Mouse (Mus musculus) ES-E14 (cell line): Measurements from ENCODE around the gene Lhcgr. TPM values are rescaled to one million over a fixed set of nuclear protein-coding genes. Genes with fewer than 3 reads are reported as not detected.

ENCODE experiments used
- DNase-seq: peaks from one replicate; pipeline ENCODE4 v3.0.0-alpha.2; 2013; ENCODE audit warnings: low read depth, low spot score
- H3K27ac ChIP-seq: 2 replicates; pipeline ENCODE4 v1.5.1; 2012; ENCODE audit warnings: low read depth, mild to moderate bottlenecking, low read length, moderate library complexity, mixed read lengths; ENCODE audit not compliant: poor library complexity, insufficient read depth, severe bottlenecking
- H3K36me3 ChIP-seq: 2 replicates; pipeline ENCODE4 v1.6.1; 2012; ENCODE audit warnings: mild to moderate bottlenecking, low read length, moderate library complexity, mixed read lengths; ENCODE audit not compliant: control insufficient read depth, poor library complexity, insufficient read depth, severe bottlenecking
- H3K4me1 ChIP-seq, 2 experiments: fragments of 150-350 bp in 1 of 2; sonication (generic) in 1 of 2; 2 replicates each; pipeline ENCODE4 v1.6.1; 2012; ENCODE audit warnings: low read length in 2 of 2, mild to moderate bottlenecking in 1 of 2, mixed read lengths in 1 of 2; ENCODE audit not compliant: control insufficient read depth in 2 of 2, insufficient read depth in 2 of 2, poor library complexity in 1 of 2
- H3K4me3 ChIP-seq, 2 experiments: fragments of 150-350 bp in 1 of 2; sonication (generic) in 1 of 2; 2 replicates each; pipeline ENCODE4 v1.5.1; 2012; ENCODE audit warnings: low read length in 2 of 2, low read depth in 1 of 2, mild to moderate bottlenecking in 1 of 2, mixed read lengths in 1 of 2; ENCODE audit not compliant: insufficient read depth in 1 of 2, poor library complexity in 1 of 2, severe bottlenecking in 1 of 2
- H3K9ac ChIP-seq: 2 replicates; pipeline ENCODE4 v1.6.1; 2012; ENCODE audit warnings: low read depth, mild to moderate bottlenecking, low read length, mixed read lengths; ENCODE audit not compliant: poor library complexity, insufficient read depth, severe bottlenecking
- H3K9me3 ChIP-seq: fragments of 150-350 bp; sonication (generic); 2 replicates; pipeline ENCODE4 v1.6.1; 2012; ENCODE audit warnings: low read depth, mild to moderate bottlenecking, low read length; ENCODE audit not compliant: control insufficient read depth, insufficient read depth
- CHD2 ChIP-seq: IDR thresholded peaks from 2 replicates; pipeline ENCODE4 v1.6.1; 2014; ENCODE audit warnings: mild to moderate bottlenecking, low read depth, low read length, inconsistent platforms
- HCFC1 ChIP-seq: IDR thresholded peaks from 2 replicates; pipeline ENCODE4 v1.6.1; 2012; ENCODE audit warnings: low read length, inconsistent platforms, borderline replicate concordance; ENCODE audit not compliant: insufficient read depth
- MAFK ChIP-seq: IDR thresholded peaks from 2 replicates; pipeline ENCODE4 v1.6.1; 2014; ENCODE audit warnings: mild to moderate bottlenecking, low read depth, low read length, inconsistent platforms; ENCODE audit not compliant: insufficient read depth
- ZC3H11A ChIP-seq: IDR thresholded peaks from 2 replicates; pipeline ENCODE4 v1.6.1; 2012; ENCODE audit warnings: low read depth, mild to moderate bottlenecking, inconsistent platforms, low read length, borderline replicate concordance
- ZNF384 ChIP-seq: IDR thresholded peaks from 2 replicates; pipeline ENCODE4 v1.6.1; 2012; ENCODE audit warnings: low read depth, low read length, inconsistent platforms
- in situ Hi-C, 2 experiments: fragments of 600-800 bp; cut with MboI; formaldehyde crosslinking; loops; one replicate each; pipeline ENCODE4 v1.15.1; 2025; ENCODE audit warnings: low sequenced_read_pairs in 2 of 2, inconsistent platforms in 1 of 2; ENCODE audit not compliant: unreplicated experiment in 2 of 2
- total RNA-seq: library from RNA; depleted of rRNA; stranded (reverse); fragments of 300-350 nt; gene quantifications from 2 replicates; pipeline ENCODE4 v1.2.3, GENCODE M21; 2012

Gene Lhcgr
- total RNA-seq, 1 experiment, result not detected

GRCm38 (mm10) chr17:88752827-88753471 is 38.8 kb downstream of the Lhcgr start:
- Histone ChIP-seq H3K4me3 (no peak overlapping the region), H3K9ac (no peak overlapping the region), H3K36me3 (no peaks in the 10 kb centered on the region), H3K4me1 (peaks cover 0 to 12% of the 10 kb centered on the region in 2 experiments; a peak in 2 of 4 replicates), H3K27ac (no peak overlapping the region), H3K9me3 (no peaks in the 10 kb centered on the region)
- DNase-seq, result peak; percentile 58
- TF ChIP-seq CHD2 (no peak), ZC3H11A (0 out of 2 replicates have a peak, but pooled peaks have one; percentile 9)
- in situ Hi-C loops, result loop anchor here in 1 of 2 experiments (5.0 kb wide), 1 partner anchor 101 kb away; no protein-coding TSS in a partner anchor

- no peak for DNase-seq
- peaks cover 0 to 8% of the 10 kb centered on the region in 2 experiments; a peak in 2 of 4 replicates for H3K4me1 ChIP-seq
- no peak for TF ChIP-seq ZNF384
- no peak for TF ChIP-seq MAFK
- no peak for TF ChIP-seq ZC3H11A
- no peak for TF ChIP-seq HCFC1
- TF ChIP-seq CHD2, result no peak
- no peaks in the 10 kb centered on the region for H3K36me3 ChIP-seq
- H3K9me3 ChIP-seq, result no peaks in the 10 kb centered on the region
- no peak overlapping the region for H3K27ac ChIP-seq
- H3K4me3 ChIP-seq, result no peak overlapping the region
- in situ Hi-C loops, result loop anchor here in 1 of 2 experiments (5.0 kb wide), 1 partner anchor 97 kb away; no protein-coding TSS in a partner anchor
- H3K9ac ChIP-seq, result no peak overlapping the region
Measured at GRCm38 (mm10) chr17:88749646-88750045, 42.1 kb downstream of the Lhcgr start.

- no peaks in the 10 kb centered on the region for H3K9me3 ChIP-seq
- in situ Hi-C loops, result no loop called here
- no peak for TF ChIP-seq MAFK
- no peak for TF ChIP-seq CHD2
- TF ChIP-seq ZNF384, result no peak
- no peak for TF ChIP-seq ZC3H11A
- no peak for TF ChIP-seq HCFC1
Measured at GRCm38 (mm10) chr17:88706231-88706649, 85.5 kb downstream of the Lhcgr start.

GRCm38 (mm10) chr17:88703112-88703511 is 88.7 kb downstream of the Lhcgr start:
- H3K4me3 ChIP-seq, result no peak overlapping the region
- H3K9me3 ChIP-seq, result no peaks in the 10 kb centered on the region
- in situ Hi-C loops, result no loop called here
- peaks cover 0 to 13% of the 10 kb centered on the region in 2 experiments; a peak in 1 of 4 replicates for H3K4me1 ChIP-seq
- H3K9ac ChIP-seq, result no peak overlapping the region
- no peak for TF ChIP-seq MAFK
- TF ChIP-seq ZNF384, result no peak
- no peak for TF ChIP-seq ZC3H11A
- no peak for TF ChIP-seq HCFC1
- no peak for TF ChIP-seq CHD2
- H3K27ac ChIP-seq, result no peak overlapping the region
- no peak for DNase-seq
- no peaks in the 10 kb centered on the region for H3K36me3 ChIP-seq

More at GRCm38 (mm10) chr17:88706231-88706649, 85.5 kb downstream of the Lhcgr start:
- no peaks in the 10 kb centered on the region for H3K36me3 ChIP-seq
- peaks cover 0 to 13% of the 10 kb centered on the region in 2 experiments; a peak in 1 of 4 replicates for H3K4me1 ChIP-seq
- no peak overlapping the region for H3K4me3 ChIP-seq
- no peak overlapping the region for H3K9ac ChIP-seq
- peak overlapping the region; percentile 46 for H3K27ac ChIP-seq
- peak; percentile 60 for DNase-seq

- TF ChIP-seq ZC3H11A (no peak), HCFC1 (no peak), CHD2 (no peak), MAFK (no peak), ZNF384 (no peak)
- no peak for DNase-seq
- in situ Hi-C loops, result no loop called here
Measured at GRCm38 (mm10) chr17:88702345-88702744, 89.4 kb downstream of the Lhcgr start.

More at GRCm38 (mm10) chr17:88702345-88702744, 89.4 kb downstream of the Lhcgr start:
- Histone ChIP-seq H3K36me3 (no peaks in the 10 kb centered on the region), H3K9ac (no peak overlapping the region), H3K9me3 (no peaks in the 10 kb centered on the region), H3K27ac (no peak overlapping the region), H3K4me1 (peaks cover 0 to 13% of the 10 kb centered on the region in 2 experiments; a peak in 2 of 4 replicates), H3K4me3 (no peak overlapping the region)
